Mouse (Mus musculus) lung, postnatal 4 days (tissue): Measurements from ENCODE around the gene Ttpal.
A peak's percentile ranks its signal among the peaks of the same experiment; 100 is the strongest.
"Not testable (repeated sequence)": the region's sequence is repeated elsewhere in the genome, so short reads cannot be mapped to it uniquely, and the experiment has no call there.

ENCODE experiments used
- DNase-seq, 2 experiments: peaks; one replicate each; pipeline ENCODE4 v3.0.0; 2021

Ttpal gene

GRCm38 (mm10) chr2:163631715-163632114, 29.6 kb downstream of the Ttpal start:
- DNase-seq, result no peak

- no peak for DNase-seq
Observed at GRCm38 (mm10) chr2:163634211-163634610, 32.1 kb downstream of the Ttpal start.

- DNase-seq, result no peak
Observed at GRCm38 (mm10) chr2:163636057-163636456, 33.9 kb downstream of the Ttpal start.

GRCm38 (mm10) chr2:163637655-163638266, 35.6 kb downstream of the Ttpal start:
- no peak for DNase-seq

GRCm38 (mm10) chr2:163640493-163640892, 38.4 kb downstream of the Ttpal start:
- no peak for DNase-seq

DNA sequence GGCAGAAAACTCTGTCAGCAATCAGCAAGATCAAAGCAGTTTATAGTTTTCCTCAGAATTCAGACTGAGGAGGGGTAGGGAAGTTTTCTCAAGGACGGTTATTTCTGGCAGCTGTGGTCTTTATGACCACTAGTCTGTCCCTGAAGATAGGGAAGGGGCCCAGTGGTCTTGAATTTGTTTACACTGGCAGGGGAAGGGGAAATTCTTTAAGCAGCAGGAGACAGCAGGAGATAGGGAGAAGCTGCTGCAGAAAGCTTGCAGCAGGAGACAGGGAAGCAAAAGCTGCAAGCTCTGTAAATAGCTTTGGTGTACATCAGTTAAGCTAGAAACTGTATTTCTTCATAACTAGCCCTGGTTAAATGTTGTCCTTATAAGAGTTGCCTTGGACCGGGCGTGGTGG, 39.6 kb downstream of the Ttpal start:
- peak in 1 of 2 experiments; percentile 26 for DNase-seq

DNA sequence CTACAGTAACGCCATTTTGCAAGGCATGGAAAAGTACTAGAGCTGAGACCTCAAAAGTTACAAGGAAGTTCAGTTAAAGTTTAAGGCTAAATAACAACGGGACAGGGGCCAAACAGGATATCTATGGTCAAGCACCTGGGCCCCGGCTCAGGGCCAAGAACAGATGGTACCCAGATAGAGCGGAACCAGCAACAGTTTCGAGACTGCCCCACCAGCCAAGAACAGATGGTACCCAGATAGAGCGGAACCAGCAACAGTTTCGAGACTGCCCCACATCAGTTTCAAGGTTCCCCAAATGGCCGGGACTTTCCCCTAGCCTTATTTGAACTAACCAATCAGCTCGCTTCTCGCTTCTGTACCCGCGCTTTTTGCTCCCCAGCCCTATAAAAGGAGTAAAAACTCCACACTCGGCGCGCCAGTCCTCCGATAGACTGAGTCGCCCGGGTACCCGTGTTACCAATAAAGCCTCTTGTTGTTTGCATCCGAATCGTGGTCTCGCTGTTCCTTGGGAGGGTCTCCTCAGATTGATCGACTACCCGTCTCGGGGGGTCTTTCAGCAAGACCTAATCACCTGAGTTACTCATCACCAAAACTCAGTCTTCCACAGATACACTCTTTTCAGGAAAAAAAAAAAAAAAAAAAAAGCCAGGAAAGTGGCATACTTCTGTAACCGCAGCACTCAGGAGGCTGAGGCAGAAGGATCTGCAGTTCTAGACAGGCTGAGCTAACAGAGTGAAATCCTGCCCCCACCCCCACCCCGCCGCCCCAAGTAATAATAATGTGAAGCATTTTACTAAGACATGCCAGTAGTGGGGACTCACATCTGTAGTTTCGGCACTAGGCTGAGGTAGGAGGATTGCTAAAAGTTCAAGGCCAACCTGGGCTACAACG, 40.8 kb downstream of the Ttpal start:
- peak; percentile 70 to 75 for DNase-seq

GRCm38 (mm10) chr2:163643576-163643971, 41.5 kb downstream of the Ttpal start:
- DNase-seq, result no peak

DNA sequence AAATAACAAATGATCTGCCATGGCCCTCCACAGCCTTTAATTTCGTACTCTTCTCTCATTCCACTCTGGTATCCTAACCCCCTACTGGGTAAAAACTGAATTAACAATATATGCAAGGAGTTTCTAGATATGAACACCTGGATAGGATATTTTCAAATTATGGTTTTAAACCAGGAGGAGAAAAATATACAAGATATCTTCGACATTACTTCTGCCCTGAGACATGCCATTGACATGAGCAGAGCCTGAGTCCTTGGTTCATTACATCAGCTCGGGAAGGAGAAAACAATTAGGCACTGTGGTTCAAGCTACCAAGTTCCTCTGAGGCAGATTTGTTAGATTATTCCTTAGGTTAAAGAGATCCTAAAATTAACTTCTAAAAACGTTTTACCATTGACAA, 41.9 kb downstream of the Ttpal start:
- DNase-seq, result no peak

DNA sequence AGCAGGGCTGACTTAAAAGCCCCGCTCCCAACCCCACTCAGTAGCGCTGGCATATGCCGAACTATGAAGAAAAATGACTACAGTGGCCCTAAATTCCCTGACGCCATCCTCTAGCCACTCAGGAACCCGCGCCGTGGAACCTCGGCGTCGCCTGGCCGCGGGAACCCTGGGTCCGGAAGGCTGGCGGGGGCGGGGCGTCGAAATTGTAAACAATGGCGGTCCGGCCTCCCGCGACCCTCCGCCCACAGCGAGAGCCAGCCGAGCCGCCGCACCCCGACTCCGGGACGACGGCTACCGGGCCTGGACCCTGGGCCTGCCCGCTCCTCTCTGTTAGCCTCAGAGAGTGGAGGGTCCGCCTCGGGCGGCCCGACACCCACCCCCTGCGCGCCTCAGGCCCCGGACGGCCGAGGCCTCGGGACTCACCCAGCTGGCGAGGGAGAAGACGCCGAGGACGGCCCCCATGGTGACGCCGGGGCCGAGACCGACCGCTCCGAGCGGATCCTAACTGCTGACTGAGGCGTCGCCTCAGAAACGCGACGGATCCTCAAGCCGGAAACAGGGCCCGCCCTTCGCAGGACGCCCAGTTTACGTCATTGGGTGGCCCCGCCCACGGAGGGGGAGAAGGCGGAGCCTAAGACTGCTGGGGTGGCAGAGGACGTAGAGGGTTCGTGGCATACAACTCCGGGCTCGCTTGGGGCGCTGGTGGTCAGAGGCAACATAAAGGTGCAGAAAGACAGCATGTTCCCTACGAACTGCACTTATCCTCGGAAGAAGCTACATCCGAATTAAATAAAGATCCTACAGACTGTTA, 42.7 kb downstream of the Ttpal start, which contains the start of gene Serinc3:
TSS of gene Serinc3 (minus strand) at position 557 of the 811 bp plus-strand sequence.
- peak; percentile 99 to 100 for DNase-seq

- DNase-seq, result no peak
Observed at GRCm38 (mm10) chr2:163645700-163646460, 43.8 kb downstream of the Ttpal start.

- DNase-seq, result no peak
Observed at GRCm38 (mm10) chr2:163646461-163647080, 44.5 kb downstream of the Ttpal start.

DNA sequence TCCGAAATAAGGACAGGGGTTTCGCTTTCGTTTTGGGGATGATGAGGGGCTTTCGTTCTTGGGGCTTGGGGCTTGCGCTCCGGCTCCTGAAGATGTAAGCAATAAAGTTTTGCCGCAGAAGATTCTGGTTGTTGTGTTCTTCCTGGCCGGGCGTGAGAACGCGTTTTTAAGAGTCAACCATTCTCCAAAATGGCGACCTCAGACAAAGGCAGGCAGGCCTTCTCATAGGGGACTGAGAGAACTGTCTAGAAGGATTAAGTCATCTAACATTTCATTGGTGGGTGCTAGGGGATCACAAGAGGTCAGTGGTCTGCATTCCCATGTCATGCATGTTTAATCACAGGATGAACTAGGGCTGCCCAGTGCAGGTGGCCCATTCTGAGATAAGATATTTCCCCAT, 53.6 kb downstream of the Ttpal start:
- not testable (repeated sequence) for DNase-seq

DNA sequence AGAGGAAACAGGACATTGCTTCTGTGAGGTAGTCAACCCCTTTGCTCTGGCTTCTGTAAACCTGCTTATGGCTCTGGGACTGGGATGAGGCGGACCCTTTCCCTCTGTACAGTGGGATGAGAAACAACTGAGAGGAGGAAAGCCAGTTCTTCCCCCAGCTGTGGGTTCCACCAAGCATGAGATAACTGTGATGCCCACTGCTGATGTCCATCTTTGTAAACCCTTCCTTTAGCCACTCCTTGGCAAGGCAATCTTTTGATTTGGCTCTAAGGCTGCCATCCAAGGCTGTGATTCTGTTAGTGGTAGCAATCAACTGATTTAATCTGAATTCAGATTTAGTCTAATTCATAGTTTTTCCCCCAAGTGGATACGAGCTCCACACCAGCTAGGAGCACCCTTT, 55.4 kb downstream of the Ttpal start:
- no peak for DNase-seq

DNA sequence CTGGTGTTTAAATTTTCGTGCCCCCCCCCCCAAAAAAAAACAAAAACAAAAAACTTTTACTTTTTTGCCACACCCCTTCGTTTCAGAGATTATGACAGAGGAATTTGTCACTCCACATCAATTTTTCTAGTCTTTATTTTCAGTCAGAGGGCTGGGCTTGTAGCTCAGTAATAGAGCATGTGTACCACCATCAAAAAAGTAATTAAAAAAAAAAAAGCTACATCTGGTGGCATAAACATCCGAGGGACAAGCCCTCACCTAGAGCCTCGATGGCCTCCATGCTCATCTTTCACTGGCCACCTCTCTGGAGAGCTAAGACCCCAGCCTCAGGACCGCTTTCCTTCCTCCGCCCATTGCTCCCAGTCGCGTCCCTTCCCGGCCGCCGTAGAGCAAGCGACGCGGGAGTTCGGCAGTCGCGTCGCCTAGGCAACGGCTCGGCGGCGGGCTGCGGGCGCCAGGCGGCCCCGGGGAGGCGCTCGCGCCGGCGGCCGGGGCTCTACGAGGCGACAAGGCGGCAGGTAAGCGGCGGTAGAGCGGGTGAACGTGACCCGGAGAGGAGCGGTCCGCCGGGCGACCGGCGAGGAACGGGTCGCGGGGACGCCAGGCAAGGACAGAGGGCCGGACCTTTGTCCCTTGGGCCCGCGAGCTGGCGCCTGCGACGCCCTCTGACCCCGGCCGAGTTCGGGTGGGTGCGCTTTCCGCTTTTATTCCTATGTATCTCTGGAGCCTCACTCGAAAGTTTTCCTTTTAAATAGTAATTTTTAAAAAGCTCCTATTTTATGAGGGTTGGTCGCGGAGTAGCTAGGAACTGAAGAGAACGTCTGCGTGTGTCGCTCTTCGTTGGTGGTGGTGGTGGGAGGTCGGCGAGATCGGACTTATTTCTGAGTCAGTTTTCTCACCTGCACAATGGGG, 56.1 kb downstream of the Ttpal start, which contains the start of gene Pkig:
TSS of gene Pkig (plus strand) at position 412 of the 912 bp plus-strand sequence.
- peak; percentile 89 to 92 for DNase-seq

- peak in 1 of 2 experiments; percentile 32 for DNase-seq
Observed at GRCm38 (mm10) chr2:163658941-163659340, 56.8 kb downstream of the Ttpal start.

DNA sequence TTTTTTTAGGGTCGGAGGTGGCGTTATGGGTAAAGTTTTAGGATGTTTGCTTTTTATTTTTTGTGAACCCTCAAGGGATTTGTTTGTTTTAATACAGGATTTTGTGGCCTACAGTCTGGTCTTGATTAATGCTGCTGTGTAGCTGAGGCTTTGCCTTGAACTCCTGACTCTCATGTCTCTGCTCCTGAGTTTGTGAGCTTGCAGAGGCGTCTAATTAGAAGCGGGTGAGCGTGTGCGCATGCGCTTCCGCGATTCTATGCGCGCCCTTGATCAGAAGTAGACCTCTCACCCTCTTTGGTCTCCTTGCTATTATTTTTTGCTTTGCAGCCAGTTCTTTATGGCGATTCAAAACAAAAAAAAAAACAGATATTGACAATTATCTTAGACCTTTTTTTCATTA, 57.3 kb downstream of the Ttpal start:
- no peak for DNase-seq

DNA sequence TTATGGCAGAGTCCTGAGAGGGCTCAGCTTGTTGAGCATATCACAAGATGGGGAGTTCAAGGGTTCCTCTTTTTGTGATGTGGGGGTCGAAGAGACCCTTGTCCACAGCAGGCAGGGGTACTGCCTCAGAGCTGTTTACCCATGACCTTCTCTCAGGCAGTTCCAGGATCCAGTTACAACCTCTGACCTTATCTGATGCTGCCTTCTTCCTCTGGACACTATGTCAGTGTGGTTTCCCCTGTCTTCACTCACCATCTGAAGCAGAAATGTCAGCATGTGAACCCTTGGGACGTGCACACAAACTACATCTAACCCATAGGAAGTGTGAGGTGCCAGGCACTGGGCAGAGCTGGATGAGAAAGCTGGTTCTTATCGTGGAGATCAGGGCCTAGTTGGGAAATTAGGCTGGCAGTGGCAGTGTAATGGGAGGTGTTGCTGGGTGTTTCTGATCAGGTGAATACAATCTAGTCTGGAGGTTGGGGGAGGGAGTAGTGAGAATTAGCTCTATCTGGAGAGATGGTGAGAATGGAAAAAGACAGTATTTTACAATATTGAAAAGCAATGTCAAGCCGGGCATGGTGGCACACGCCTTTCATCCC, 58.1 kb downstream of the Ttpal start:
- no peak for DNase-seq

- no peak for DNase-seq
Observed at GRCm38 (mm10) chr2:163661371-163661850, 59.3 kb downstream of the Ttpal start.

DNA sequence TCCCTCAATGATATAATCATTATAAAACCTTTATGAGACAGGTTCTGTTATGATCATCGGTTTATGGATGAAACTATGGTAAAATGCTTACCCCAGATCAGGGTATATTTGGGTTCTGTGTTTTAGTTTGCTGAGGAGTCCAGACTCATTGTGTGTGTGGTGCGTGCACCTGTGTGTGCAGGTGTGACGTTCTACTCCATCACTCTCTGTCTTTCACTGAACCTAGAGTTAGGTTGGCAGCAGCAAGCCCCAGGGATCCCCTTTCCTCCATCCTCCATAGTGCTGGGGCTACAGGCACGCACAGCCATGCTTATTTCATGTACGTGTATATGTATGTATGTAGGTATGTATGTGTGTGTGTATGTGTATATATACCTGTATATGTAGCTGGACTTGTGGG, 60.0 kb downstream of the Ttpal start:
- DNase-seq, result no peak
